Mouse (Mus musculus): ENCODE results near the gene Gm20822. TPM values are rescaled to one million over a fixed set of nuclear protein-coding genes. Genes with fewer than 3 reads are reported as not detected.
"Not testable (repeated sequence)": the region's sequence is repeated elsewhere in the genome, so short reads cannot be mapped to it uniquely, and the experiment has no call there.

The Gm20822 gene
- polyA plus RNA-seq (2011; ENCODE audit: insufficient read depth, insufficient read length, low replicate concordance, missing spikeins): not detected in 2 replicates

DNA sequence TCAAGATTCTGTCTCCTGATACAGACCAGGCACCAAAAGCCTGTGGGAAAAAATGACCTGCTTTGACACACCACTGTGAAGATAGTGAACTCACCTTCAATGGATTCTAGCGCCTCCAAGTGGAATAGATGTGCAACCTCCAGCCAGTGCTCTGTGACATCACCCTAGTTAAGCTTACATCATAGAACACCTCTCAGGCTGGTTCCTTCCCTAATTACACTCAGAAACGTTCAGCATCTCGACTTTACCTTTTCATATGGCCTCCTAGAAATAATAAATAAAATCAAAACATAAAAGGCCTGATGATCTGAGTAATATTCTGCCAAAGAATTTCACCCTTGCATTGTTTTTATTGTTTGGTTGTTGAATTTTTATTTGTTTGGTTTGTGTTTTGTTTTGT is at the start of gene Gm20822:
TSS of gene Gm20822 (minus strand) at position 101 of the 400 bp plus-strand sequence.
- not testable (repeated sequence) for H3K4me1 ChIP-seq (ENCODE audit: control insufficient read depth, insufficient read depth, low read length); H3K4me3 ChIP-seq (replicated peaks; ENCODE audit: control insufficient read depth, low read depth, low read length); H3K27ac ChIP-seq (ENCODE audit: control insufficient read depth, insufficient read depth, low read depth, low read length, poor library complexity)
- no CpG with 5 or more reads among the region's 3 CpGs for WGBS

Data from bone marrow, adult 2 months (tissue).